Mouse (Mus musculus) kidney, postnatal 0 days (tissue): ENCODE measurements around the gene Arid3b. TPM values are rescaled to one million over a fixed set of nuclear protein-coding genes. Genes with fewer than 3 reads are reported as not detected.

Source experiments
- ATAC-seq: fragments of 200-750 bp; cut with Nextera tagmentation; replicated peaks from 2 replicates; pipeline ENCODE4 v1.8.0; 2017; ENCODE audit warnings: low read depth, moderate number of reproducible peaks, moderate TSS enrichment, moderate library complexity; ENCODE audit not compliant: low FRiP score
- DNase-seq: peaks from one replicate; pipeline ENCODE4 v3.0.0-alpha.2; 2016; ENCODE audit warnings: low spot score
- H3K27ac ChIP-seq: fragments of 300-500 bp; sonication (generic); 2 replicates; pipeline ENCODE4 v1.5.1; 2014; ENCODE audit warnings: mild to moderate bottlenecking
- H3K27me3 ChIP-seq: fragments of 300-500 bp; sonication (generic); 2 replicates; pipeline ENCODE4 v1.6.1; 2014; ENCODE audit warnings: low read length, mixed read lengths; ENCODE audit not compliant: insufficient read depth
- H3K36me3 ChIP-seq: fragments of 300-500 bp; sonication (generic); 2 replicates; pipeline ENCODE4 v1.6.1; 2014; ENCODE audit warnings: low read length, mixed read lengths; ENCODE audit not compliant: insufficient read depth
- H3K4me1 ChIP-seq: fragments of 300-500 bp; sonication (generic); replicated peaks from 2 replicates; pipeline ENCODE4 v1.6.1; 2014; ENCODE audit warnings: antibody characterized with exemption, low read length, mixed read lengths; ENCODE audit not compliant: insufficient read depth
- H3K4me2 ChIP-seq: fragments of 300-500 bp; sonication (generic); 2 replicates; pipeline ENCODE4 v1.6.1; 2014; ENCODE audit warnings: mild to moderate bottlenecking, low read length, moderate library complexity, mixed read lengths
- H3K4me3 ChIP-seq: fragments of 300-500 bp; sonication (generic); replicated peaks from 2 replicates; pipeline ENCODE4 v1.5.1; 2014; ENCODE audit warnings: low read depth, low read length
- H3K9ac ChIP-seq: fragments of 300-500 bp; sonication (generic); 2 replicates; pipeline ENCODE4 v1.6.1; 2014; ENCODE audit warnings: low read depth, low read length
- H3K9me3 ChIP-seq: fragments of 300-500 bp; sonication (generic); replicated peaks from 2 replicates; pipeline ENCODE4 v1.6.1; 2016; ENCODE audit warnings: low read length, inconsistent platforms, mixed read lengths
- CTCF ChIP-seq: IDR thresholded peaks from 2 replicates; pipeline ENCODE4 v1.5.1; 2016; ENCODE audit warnings: antibody characterized with exemption, low read depth, mild to moderate bottlenecking, moderate library complexity
- WGBS: fragments of 180-500 bp; shearing (Covaris S2); extraction: QIAGEN DNeasy Blood & Tissue Kit; methylation state at CpG from one replicate; pipeline ENCODE4 v1.1.7; 2014; 5-methylcytosine and 5-hydroxymethylcytosine counted together
- polyA plus RNA-seq: library from polyadenylated mRNA; unstranded; fragments of >200 nt; fragmentation: Nextera tagmentation; extraction: Ambion mirVana; gene quantifications from 2 replicates; pipeline ENCODE4 v1.2.1, GENCODE M21; 2015

Arid3b gene
- polyA plus RNA-seq, 1 experiment from 2014 or later, result 4.0 TPM

DNA sequence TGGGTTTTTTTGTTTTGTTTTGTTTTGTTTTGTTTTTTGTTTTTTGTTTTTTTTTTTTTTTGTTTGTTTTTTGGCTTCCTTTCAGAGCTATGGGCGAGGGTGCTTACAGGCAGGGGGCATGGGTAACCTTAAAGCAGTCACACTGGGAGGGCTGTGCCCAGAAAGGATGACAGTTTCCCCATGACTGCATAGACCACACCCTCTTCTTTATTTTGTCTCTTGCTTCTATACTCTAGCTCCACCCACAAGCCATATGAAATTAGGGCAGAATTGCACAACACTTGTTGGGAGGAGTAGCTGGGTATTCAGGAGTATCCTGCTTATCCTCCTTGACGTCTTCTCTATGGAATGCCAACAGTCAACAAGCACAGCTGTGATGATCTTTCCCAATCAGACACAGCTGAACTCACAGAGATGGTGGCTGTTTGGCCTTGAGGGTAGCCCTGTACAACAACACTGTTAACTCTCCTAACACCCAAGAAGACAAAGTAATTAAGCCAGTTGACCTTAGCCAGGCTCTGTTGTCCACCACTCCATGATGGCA lies 33.8 kb upstream of the Arid3b start:
- Histone ChIP-seq H3K4me3 (no peak overlapping the region), H3K27me3 (no peaks in the 10 kb centered on the region), H3K4me1 (no peaks in the 10 kb centered on the region), H3K9me3 (no peaks in the 10 kb centered on the region), H3K27ac (no peak overlapping the region), H3K36me3 (no peaks in the 10 kb centered on the region), H3K4me2 (no peak overlapping the region), H3K9ac (no peak overlapping the region)
- no peak for TF ChIP-seq CTCF
- DNase-seq (no peak), ATAC-seq (no peak)
- WGBS, result 44% methylated on average over 2 of the region's 2 CpGs

DNA sequence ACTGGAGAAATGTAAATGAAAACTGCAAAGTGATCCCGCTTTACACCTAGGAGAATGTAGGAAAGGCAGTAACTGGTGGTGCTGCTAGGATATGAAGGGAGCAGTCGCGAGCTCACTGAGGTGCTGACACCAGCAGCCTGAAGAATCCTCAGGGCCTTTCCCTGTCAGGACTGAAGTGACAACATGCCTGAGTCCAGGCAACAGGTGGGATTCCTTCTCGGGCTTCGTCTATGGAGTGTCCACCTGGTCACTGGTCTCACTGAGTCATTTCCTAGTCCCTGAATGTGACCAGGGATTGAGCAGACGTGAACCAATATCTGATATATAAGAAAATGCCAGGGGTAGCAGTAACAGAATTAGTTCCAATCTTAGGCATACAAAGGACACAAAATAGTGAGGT lies 32.2 kb upstream of the Arid3b start:
- no peaks in the 10 kb centered on the region for H3K4me1 ChIP-seq
- no peaks in the 10 kb centered on the region for H3K9me3 ChIP-seq
- ATAC-seq, result no peak
- no peak for TF ChIP-seq CTCF
- 82% methylated on average over 6 of the region's 6 CpGs for WGBS
- DNase-seq, result no peak
- no peak overlapping the region for H3K27ac ChIP-seq
- H3K4me2 ChIP-seq, result no peak overlapping the region
- no peak overlapping the region for H3K9ac ChIP-seq
- H3K27me3 ChIP-seq, result no peaks in the 10 kb centered on the region
- H3K4me3 ChIP-seq, result no peak overlapping the region
- H3K36me3 ChIP-seq, result no peaks in the 10 kb centered on the region

DNA sequence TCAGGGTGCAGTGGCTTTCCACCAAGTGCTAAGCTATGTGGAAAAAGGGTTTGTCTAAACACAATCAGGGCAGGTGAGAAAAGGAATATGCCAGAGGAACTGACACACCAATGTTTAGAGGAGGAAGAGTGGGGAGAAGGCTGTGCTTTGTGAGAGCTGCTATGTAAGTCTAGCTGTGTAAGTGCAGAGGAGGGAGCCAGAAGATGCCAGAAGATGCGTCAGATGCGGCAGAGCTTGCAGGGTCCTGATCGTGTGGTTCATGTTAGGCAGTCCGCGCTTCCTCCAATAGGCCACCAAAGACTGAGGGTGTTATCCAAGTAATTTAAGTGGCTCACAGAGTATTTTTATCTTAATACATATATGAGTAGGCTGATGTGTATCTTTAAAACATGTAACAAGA lies 31.3 kb upstream of the Arid3b start:
- TF ChIP-seq CTCF, result no peak
- WGBS, result 81% methylated on average over 5 of the region's 5 CpGs
- H3K27me3 ChIP-seq, result no peaks in the 10 kb centered on the region
- H3K9me3 ChIP-seq, result no peaks in the 10 kb centered on the region
- no peak overlapping the region for H3K9ac ChIP-seq
- no peaks in the 10 kb centered on the region for H3K4me1 ChIP-seq
- H3K4me3 ChIP-seq, result no peak overlapping the region
- no peak for DNase-seq
- H3K4me2 ChIP-seq, result no peak overlapping the region
- ATAC-seq, result no peak
- no peak overlapping the region for H3K27ac ChIP-seq
- H3K36me3 ChIP-seq, result no peaks in the 10 kb centered on the region

DNA sequence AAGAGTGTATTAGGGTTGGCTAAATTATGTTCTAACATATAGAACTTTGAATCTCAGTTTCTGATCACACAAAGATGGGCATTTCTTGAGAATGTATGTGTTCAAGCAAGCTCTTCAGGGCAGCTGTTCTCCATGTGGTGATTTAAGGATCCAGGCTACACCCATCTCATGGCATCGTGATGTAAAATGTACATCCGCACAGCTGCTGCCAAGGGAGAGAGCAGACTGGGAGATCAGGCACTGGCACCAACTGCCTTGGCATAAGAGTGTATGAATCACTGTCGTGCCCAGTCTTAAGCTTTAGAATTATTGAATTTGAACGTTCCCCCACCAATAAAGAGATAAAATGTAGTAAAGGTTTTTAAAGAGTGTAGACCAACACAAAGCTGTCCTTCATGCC lies 30.6 kb upstream of the Arid3b start:
- Histone ChIP-seq H3K36me3 (no peaks in the 10 kb centered on the region), H3K4me3 (no peak overlapping the region), H3K4me2 (no peak overlapping the region), H3K27ac (no peak overlapping the region), H3K9me3 (no peaks in the 10 kb centered on the region), H3K27me3 (no peaks in the 10 kb centered on the region), H3K9ac (no peak overlapping the region), H3K4me1 (no peaks in the 10 kb centered on the region)
- WGBS, result 90% methylated on average over 4 of the region's 4 CpGs
- ATAC-seq (no peak), DNase-seq (no peak)
- no peak for TF ChIP-seq CTCF

DNA sequence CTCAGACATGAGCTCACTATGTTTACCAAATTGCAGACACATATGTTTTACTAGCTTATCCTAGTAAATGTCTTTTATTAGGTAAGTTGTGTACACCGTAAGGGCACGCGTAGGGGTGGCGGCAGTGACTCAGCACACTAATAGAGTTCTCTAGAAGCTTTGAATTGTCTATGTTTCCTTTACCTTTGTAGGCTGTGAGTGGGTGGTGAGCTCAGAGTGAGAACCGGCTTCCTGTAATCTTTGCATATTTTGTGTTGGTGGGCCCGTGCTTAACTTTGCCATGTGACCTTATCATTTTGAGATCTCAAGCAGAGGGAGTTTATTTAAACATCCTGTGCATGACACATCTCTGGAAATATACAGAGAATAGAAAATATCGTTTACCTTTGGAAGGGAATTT lies 29.9 kb upstream of the Arid3b start:
- H3K9ac ChIP-seq, result no peak overlapping the region
- H3K27me3 ChIP-seq, result no peaks in the 10 kb centered on the region
- WGBS, result 70% methylated on average over 7 of the region's 7 CpGs
- H3K4me3 ChIP-seq, result no peak overlapping the region
- H3K9me3 ChIP-seq, result no peaks in the 10 kb centered on the region
- H3K4me2 ChIP-seq, result no peak overlapping the region
- no peaks in the 10 kb centered on the region for H3K36me3 ChIP-seq
- H3K4me1 ChIP-seq, result no peaks in the 10 kb centered on the region
- H3K27ac ChIP-seq, result no peak overlapping the region
- ATAC-seq (no peak), DNase-seq (no peak)
- TF ChIP-seq CTCF, result no peak

DNA sequence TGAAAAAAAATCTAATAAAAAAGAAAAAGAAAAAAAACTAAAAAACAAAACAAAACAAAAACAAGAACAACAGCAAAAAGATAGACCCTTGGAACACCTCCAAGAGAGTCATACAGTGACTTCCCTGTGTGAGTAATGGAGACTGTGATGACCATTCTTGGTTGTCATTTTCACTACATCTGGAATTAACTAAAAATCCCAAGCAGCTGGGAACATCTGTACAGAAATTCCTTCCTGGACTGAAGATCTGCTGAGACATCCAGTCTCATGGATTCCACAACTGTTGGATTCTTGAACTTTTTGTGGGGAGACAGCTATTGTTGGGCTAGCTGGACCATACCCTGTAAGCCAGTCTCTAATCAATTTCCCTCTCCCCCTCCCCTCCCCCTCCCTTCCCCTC lies 27.7 kb upstream of the Arid3b start:
- DNase-seq (peak; percentile 32), ATAC-seq (no peak)
- Histone ChIP-seq H3K4me1 (no peaks in the 10 kb centered on the region), H3K27ac (no peak overlapping the region), H3K4me3 (no peak overlapping the region), H3K9me3 (no peaks in the 10 kb centered on the region), H3K27me3 (no peaks in the 10 kb centered on the region), H3K4me2 (no peak overlapping the region), H3K36me3 (no peaks in the 10 kb centered on the region), H3K9ac (no peak overlapping the region)
- no peak for TF ChIP-seq CTCF

DNA sequence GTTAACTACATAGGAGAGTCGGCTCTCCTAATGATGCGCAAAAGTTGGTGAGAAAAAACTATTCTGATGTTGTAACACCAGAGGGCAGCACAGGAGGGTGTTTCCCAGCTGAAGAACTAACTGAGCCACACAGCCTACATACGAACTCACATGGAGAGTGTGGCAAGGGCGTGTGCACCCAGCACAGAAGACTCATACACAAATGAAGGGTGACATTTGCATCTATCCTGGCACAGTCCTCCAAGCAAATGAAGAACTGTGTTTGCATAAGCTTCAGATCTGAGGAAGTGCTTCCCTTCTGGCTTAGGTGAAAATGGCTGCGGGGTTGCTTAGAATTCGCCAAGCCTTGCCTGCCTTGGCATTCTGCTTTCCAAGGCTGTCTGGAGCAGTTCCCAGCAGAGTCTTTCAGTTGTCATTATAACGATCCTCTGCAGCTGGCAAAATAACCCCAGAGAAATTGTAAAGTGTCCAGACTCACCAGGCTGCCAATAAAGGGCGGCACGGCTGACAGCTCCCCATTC lies 25.4 kb upstream of the Arid3b start:
- H3K4me2 ChIP-seq, result no peak overlapping the region
- H3K27me3 ChIP-seq, result no peaks in the 10 kb centered on the region
- ATAC-seq (no peak), DNase-seq (peak; percentile 80)
- 44% methylated on average over 9 of the region's 9 CpGs for WGBS
- no peaks in the 10 kb centered on the region for H3K4me1 ChIP-seq
- no peak overlapping the region for H3K4me3 ChIP-seq
- H3K36me3 ChIP-seq, result no peaks in the 10 kb centered on the region
- H3K9ac ChIP-seq, result no peak overlapping the region
- H3K27ac ChIP-seq, result no peak overlapping the region
- H3K9me3 ChIP-seq, result no peaks in the 10 kb centered on the region
- TF ChIP-seq CTCF, result peak; percentile 76
